Mouse (Mus musculus): ENCODE measurements at regions not wholly inside any gene's neighbourhood (a gene's known extent, or its start where the extent isn't known, plus 50 kb on each side); places are given as distances from the start of the nearest gene placed in this dataset.

GRCm38 (mm10) chr2:117444671-117445070, 101.9 kb upstream of the Rasgrp1 start:
- no peak for TF ChIP-seq POLR2A (IDR thresholded peaks at IDR 0.05; ENCODE audit: low read depth, low read length)
- TF ChIP-seq CTCF (IDR thresholded peaks at IDR 0.05; ENCODE audit: extremely low read depth, insufficient read length, insufficient replicate concordance, low read depth, low read length) = peak; percentile 48; the same call in 1 of the 2 replicates

Data from small intestine, adult 2 months (tissue).